Mouse (Mus musculus): Measurements from ENCODE around the gene St6galnac4.
A peak's percentile ranks its signal among the peaks of the same experiment; 100 is the strongest.

The St6galnac4 gene

DNA sequence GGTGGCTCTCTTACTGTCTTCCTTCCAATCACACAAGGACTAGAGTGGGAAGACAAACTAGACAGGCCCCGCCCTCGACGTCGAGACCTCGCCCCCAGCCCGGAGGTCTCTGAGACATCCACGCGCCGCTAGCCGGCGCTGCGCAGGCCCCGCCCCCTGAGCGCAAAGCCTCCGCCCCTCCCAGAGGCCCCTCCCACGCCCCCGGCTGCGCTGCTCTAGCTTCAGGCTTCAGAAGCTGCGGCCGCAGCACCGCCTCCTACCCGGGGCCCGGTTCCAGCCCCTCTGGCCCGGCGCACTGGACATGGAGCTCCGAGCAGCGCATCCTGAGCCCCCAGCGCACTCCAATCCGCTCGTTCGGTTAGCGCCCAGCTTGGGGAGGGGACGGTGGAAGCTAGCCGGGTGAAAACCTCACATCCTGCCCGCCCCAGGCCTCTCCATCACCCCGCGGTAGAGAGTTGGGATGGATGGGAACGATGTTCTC lies at the start of gene St6galnac4:
Gene St6galnac4 (plus strand): TSS at position 225 of the 481 bp plus-strand sequence.
- DNase-seq (ENCODE audit: low spot score) = peak; percentile 83

DNA sequence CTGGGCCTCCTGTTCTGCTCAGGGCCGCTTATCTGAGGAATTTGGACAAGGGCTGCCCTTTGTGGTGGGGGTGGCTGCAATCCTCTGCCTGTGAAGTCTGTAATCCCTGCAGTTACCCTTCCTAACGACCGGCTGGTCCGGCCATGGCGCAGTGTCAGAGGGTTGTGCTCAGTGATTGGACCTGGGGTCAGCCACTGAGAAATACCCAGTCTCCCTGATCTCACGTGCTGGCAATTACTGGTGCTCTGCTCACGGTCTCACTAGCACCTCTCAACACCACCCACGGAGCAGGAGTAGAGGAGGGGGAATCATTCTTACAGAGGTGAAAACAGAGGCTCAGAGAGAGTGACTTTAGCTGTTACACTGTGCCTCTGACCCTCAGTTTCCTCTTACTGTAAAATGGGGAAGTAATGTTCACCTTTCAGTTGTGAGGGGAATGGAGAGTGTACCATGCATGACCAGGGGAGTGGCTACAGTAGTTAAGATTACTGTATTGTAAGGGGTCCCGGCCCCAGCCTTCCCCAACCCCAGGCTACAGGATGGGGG lies 49.5 kb upstream of the St6galnac4 start:
- no peak for DNase-seq (ENCODE audit: low spot score)

DNA sequence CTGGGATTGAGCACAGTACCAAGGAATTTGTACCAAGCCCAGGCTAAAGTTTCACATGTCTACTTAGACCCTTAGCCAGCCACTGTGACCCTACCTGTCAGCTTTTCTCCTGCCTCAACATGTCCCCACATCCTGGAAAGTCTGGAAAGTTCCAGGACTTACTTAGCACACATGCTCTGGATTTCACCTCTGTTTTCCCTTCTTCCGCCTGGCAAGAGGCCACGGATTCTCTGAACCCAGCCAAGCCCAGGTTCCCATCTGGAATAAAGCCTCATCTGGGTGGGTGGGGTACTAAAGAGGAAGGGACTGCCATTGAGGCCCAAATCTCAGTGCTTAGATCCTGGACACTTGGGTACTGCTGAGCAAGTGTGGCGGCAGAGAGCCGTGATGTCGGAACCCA lies 49.0 kb upstream of the St6galnac4 start:
- DNase-seq (ENCODE audit: low spot score) = no peak

DNA sequence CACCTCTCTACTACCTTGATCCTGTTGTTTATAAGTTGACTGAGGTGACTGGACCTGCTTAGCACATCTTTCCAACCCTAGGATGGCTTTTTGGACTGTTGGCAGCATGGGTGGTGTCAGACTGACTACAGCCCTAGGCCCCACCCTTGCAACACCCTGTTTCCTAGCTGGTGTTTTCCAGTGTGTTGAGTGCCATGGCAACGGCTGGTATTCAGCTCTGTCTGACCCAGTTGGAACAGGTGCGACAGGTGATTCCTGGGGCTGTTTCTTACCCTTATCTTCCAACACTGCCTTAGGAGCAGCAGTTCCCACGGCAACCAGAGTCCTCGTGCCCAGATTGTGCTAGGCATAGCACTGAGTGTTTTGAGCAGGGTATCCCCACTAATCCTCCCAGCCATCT lies 48.4 kb upstream of the St6galnac4 start:
- no peak for DNase-seq (ENCODE audit: low spot score)

DNA sequence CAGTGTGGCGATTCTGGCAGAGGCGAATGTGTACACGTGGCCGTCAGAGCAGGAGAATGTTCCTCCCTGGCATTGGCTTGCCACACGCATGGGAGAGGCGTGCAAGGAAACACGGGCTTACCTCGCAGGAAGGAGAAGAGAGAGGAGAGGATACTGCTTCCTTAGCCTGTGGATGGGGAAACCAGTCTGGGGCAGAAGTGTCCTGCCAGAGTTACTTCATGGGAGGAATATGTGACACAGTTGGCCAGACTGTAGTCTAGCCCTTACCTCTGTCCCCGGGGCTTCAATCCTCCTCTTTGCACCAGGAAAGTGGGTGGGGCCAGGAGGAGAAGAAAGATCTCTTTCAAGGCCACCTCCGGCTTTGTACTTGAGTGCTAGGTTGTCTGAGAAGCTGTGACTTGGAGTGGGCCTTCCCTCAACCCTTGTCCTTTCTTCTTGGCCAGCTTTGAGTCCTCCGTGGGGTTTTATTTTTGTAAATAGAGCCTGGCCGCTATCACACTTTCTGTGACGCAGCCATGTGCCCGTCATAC lies 47.4 kb upstream of the St6galnac4 start:
- DNase-seq (ENCODE audit: low spot score) = no peak

DNA sequence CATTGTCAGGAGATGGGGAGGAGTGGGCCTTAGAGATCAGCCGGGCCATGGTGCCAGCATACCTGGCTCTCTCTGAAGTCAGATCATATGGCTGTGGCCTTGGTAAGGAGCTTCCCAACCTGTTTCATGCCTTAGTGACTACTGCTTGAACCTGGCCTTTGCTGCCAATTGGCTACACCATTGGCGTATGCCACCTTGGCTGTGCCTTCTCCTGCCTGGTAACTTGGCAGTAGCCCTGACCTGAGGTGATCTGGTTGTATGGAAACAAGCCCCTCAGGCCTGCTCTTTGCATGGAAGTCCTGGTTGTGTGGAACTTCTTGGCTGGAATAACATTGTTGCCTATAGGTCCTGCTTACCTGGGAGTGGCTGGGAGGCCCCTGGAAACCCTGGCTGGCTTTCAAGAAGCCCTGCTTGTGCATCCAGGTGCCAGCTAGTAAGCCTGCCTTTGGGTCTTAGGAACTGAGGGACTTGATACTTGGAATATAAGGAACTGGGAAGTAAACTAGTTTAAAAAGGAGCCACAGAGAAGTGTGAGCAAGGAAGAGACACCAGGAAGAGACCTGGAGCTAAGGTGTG lies 45.5 kb upstream of the St6galnac4 start:
- no peak for DNase-seq (ENCODE audit: low spot score)

DNA sequence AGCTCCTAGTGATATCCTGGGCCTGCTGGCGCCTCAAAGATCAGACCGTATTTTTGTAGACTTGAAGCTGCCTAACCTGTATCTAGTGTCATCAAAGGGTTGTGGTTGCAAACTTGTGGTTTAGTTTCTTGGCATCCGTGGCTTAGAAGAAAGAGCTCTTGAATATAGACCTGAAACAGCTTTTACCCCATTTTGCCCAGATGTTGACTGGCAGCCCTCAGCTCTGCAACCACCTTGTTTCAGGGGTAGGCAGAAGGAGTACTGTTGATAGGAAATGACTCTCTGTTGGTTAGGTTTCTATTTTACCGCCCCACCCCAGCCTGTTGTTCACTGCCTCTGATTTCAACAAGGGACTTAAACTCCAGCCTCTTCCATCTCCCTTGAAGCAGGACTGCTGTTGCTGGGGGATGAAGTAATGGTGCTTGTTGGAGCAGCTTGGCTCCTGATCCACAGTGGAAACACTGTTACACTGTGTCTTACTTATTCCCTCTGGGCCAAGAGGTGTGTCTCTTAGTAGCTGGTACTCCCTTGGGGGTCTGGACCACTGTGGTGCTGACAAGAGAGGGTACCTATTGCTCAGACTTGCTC lies 44.8 kb upstream of the St6galnac4 start:
- no peak for DNase-seq (ENCODE audit: low spot score)

DNA sequence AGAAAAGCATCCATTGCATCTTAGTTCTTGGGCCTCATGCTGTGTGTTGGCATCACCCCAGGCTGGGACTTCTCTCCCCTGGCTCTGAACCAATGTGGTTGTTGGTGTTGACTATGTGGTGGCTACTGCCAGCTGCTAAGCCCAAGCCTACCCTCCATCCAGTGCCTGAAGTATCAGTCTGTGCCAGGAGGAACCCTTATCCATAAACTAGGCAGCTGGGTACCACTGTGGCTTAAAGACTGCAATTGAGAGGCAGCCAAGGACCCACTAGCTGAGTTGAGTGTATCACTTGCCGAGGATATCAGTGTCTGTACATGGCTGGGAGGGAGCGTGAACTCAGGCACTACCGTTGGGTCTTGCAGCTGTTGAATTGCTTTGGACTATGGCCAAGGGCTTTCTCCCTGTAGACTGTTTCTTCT lies 43.9 kb upstream of the St6galnac4 start:
- no peak for DNase-seq (ENCODE audit: low spot score)

DNA sequence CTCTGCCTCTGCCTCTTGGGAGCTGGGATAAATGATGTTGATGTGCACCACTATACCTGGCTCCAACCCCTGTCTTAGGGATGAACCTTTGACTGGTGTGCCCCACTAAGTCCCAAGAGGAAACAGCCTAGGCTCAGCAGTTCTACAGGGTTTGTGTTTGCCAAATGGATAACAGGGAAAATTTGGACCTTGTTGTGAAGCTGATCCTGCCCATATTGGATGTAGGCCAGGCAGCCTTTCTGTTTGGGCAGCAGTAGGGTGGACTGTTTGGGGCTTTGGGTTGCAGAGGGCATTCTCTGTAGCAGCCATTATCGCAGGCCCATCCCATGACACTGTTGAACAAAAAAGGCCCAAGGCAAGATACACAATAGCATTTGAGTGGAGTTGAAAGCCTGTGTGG lies 39.9 kb upstream of the St6galnac4 start:
- DNase-seq (ENCODE audit: low spot score) = no peak

DNA sequence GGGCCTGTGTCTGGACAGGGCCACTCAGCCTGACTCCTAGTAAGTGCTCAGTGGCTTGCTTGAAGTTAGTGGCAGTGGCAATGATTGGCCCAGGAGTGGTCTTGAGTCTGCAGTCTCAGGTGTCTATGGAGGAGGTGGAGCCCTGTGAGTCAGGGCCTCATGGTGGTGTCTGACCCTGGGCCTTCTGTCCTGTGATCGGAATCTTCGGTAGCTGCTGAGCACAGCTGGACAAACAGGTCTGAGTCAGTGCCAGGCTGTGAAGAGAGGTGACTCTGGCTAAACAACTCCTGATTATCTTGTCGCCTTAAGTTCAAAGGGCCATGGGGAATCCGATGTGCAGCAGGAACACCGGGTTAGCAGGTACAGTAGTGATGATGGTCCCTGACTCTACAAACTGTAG lies 39.5 kb upstream of the St6galnac4 start:
- DNase-seq (ENCODE audit: low spot score) = no peak

DNA sequence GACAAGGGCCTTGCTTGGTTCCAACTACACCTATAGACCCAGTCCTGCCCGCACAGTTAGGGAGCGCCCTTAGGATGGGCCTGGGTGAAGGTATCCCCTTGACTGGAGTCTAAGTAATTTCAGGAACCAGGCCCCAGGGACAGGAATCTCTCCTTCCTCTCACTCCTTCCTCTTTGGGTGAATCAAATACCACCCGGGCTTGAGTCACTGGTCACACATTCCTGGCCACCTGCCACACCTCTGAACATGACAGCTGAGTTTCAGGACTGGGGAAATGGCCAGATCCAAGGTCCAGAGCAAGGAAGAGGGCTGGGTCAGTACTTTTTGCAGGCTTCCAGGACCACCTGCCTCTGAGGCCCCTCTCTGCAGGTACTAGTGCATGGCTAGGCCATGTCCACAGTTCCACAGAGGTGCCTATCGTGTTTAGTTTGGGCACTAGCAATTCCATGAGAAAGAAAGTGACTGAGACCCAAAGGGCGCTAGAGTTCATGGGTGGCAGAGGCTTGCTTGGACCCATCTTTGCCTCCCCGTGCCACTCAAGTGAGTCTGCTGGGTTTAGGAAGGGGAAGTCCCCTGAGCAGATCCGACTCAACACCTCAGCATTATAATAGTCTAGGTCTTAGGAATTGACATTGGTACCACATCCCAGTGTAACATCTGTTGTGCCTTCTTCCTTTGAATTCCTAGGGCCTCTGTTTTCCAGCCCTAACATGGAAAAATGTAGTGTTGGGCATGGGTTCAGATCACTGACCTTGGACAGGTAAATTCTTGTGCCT lies 38.7 kb upstream of the St6galnac4 start:
- DNase-seq (ENCODE audit: low spot score) = peak; percentile 37

DNA sequence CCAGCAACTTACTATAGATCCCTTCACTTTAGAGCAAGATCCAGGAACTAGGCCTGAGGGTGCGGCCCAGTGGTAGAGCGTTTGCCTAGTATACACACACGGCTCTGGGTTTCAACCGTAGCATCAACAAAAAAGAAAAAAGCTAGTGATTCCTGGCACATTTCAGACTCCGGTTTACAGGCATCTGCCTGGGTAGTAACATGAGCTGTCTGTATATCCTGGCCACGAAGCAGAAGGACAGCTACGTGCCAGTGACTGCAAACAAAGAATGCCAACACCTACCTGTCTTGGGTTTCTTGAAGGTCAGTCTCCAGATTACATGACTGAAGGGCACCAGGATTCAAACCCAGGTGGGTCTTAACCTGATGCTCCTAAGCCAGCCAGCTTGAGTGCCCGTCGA lies 37.7 kb upstream of the St6galnac4 start:
- no peak for DNase-seq (ENCODE audit: low spot score)

DNA sequence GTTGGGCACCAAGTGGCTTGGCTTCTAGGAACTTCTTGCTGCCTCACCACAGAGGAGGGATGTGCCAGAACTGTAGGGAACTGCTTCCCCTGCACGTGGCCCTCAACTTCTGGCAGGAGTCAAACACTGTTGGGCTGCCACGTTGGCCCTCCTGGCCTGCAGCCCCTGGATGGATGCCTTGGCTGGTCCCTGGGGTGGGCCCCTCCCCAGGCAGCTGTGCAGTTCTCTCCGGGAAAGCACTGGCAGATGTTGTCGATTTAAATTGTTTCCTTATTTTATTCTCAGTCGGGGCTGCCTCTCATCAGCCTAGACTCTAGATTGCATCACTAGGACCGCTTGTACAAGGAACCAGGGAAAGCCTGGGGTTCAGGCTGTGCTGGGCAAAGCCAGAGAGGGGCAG lies 37.1 kb upstream of the St6galnac4 start:
- DNase-seq (ENCODE audit: low spot score) = peak; percentile 46

DNA sequence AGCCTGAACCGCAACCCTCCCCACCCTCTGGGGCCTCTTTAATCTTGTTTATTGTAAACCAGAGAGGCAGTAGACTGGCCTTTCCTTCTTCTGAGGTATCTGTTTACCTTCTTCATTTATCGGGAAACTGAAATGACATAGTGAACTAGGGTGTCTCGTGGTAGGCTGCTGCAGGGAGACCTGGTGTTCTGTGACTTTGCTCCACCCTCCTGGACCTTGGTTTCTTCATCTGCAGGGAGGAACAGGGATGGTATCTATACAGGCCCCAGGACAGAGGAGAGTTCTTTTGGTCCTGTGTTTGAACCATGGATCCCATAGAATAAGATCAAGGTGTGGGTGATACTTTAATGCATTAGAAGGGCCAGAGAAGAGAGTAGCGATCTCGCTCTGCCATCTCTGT lies 35.7 kb upstream of the St6galnac4 start:
- DNase-seq (ENCODE audit: low spot score) = no peak

DNA sequence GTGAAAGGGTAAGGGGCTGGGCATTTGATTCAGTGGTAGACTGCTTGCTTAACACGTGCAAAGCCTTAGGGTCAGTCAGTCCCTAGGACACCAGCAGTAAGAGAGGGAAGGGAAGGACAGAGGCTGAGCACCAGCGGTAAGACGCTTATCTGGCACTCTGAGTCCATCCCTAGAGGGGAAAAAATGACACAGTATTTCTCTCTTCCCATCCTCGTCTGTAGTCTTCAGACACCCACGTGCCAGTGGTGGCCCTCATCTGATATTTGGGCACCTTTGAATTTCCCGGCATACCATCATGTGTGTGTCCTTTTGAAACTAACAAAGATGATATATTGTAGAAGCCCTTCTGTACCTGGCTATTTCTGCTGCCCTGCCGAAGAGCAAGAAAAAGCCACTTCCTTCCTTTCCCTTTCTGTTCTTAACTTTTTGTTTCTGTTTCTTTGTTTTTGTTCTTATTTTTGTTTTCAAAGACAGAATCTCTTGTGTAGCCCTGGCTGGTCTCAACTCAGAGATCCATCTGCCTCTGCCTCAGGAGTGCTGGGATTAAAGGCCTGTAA lies 33.2 kb upstream of the St6galnac4 start:
- DNase-seq (ENCODE audit: low spot score) = no peak

DNA sequence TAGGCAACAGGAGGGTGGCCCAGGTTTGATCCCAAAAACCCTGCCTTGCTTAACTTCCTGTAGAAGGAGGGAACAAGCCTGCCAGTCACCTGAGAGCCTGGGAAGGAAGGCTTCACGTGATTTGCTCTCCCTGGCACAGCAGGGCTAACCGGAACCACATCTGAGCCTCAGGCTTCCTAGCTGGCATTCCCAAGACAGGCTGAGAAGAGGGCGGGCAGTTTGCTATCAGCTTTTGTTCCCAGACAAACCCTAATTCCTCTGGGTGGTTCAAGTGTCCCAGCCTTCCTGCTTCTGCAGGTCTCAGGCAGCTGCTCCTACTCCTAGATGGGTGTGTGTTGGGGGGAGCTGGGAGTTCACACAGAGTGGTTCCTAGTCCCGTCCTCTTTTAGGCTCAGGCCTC lies 31.4 kb upstream of the St6galnac4 start:
- DNase-seq (ENCODE audit: low spot score) = no peak

DNA sequence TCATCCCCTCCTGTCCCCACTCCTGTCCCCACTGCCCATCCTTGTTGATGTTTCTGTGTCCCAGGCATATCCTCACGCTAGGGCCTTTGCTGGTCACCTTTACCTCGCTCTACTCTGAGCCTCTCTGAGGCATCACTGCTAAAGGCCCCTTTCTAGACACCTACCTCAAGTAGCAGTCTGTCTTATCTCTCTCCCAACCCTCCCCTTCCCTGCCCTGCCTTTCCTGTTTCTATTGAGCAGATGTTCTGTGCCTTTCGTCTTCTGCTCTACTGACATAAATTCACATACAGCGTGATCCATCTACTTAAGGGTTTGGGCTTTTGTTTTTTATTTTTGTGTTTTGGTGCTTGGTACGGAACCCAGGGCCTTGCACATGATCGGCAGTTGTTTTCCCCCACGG lies 30.9 kb upstream of the St6galnac4 start:
- no peak for DNase-seq (ENCODE audit: low spot score)

DNA sequence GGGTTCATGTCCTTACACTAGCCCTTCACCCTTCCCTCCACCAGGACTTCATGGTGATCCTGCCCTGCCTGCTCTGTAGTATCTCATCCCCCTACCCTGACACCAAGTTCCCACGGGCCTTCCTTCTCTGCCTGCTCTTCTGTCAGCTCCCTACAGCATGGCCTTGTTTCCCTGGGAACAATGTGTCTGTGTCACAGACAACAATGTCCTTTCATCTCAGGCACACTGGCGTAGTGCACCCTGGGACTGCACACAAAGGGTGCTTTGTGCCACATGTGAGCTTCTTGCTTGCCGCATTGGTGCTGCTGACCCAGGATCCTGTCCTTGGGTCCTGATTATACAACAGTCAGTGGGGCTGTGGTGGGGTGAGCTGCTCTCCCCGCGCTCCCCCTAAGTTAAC lies 27.3 kb upstream of the St6galnac4 start:
- DNase-seq (ENCODE audit: low spot score) = no peak

DNA sequence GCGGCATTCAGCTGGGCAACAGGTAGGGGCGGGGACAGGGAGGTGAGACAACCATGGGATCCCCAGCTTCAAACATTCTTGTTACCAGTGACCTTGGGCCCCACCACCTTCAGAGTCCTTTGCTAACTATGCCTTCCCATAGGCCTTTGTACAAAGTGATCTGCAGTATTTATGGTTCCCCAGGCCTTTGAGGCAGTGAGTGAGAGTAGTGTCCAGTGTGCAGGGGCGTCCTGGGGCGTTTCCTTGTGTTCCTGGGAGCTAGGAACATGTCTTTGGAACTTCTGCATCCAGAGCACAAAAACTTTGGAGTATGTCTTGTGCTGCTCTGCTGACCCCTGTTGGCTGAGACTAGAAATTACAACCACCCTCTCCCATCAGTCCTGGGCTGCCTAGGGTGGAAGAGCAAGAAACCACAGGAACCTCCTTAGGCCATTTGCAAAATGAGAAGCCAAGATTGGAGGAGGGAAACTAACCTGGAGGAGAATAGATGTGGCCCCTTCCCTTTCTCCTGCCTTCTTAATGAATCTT lies 20.3 kb upstream of the St6galnac4 start:
- DNase-seq (ENCODE audit: low spot score) = peak; percentile 60

DNA sequence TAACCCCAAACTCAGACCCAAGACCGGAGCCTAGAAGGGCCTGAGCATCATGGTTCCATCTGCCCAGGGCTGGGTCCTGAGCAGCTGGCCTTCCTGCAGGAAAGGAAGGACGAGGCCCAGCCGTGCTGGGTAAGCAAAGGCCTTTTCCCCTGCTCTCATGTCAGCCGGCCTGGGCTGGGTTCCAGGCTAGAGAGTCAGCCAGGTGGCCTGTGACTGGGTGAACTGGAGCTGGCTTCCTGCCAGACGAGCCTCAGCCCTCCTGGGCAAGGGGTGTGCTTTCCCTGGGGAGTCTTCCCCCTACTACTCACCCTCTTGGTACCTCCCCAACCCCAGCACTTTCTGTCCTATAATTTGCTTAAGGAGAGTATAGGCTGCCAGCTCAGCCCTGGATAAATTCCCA lies 18.7 kb upstream of the St6galnac4 start:
- no peak for DNase-seq (ENCODE audit: low spot score)

DNA sequence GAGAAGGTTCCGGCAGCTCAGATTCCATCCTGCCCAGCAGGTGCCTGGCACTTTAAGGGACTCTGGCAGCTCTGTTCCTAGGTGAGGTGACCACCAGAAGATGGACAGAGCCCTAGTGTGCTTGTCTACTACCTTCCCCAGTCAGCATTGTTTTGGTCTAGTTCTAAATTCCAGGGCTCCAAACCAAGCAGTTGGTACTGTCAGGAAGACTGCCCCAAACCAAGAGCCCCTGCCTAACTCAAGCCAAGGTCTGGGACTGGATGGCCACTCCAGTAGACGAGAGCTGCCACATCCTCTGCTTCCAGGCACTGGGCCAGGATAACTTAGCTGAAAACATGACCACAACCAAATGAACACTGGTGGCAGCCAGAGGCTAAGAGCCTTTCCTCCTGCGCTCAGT lies 18.0 kb upstream of the St6galnac4 start:
- no peak for DNase-seq (ENCODE audit: low spot score)

All from urinary bladder, postnatal 25 days (tissue).